Mouse (Mus musculus) heart, embryonic 14.5 days (tissue): Measurements from ENCODE around the gene Rasgrp1. TPM values are rescaled to one million over a fixed set of nuclear protein-coding genes. Genes with fewer than 3 reads are reported as not detected.
A peak's percentile ranks its signal among the peaks of the same experiment; 100 is the strongest.

Experiments used
- ATAC-seq: fragments of 200-750 bp; cut with Nextera tagmentation; 2 replicates; pipeline ENCODE4 v1.8.0; 2017; ENCODE audit warnings: low read depth, moderate TSS enrichment; ENCODE audit not compliant: insufficient number of reproducible peaks, insufficient read depth, low FRiP score
- H3K27ac ChIP-seq, 2 experiments: fragments of 200-500 bp in 1 of 2; fragments of 300-500 bp in 1 of 2; sonication (generic) in 1 of 2; replicated peaks in 1 of 2; 2 replicates each; pipeline ENCODE4 v1.5.1; 2012 to 2014; ENCODE audit warnings: low read depth in 2 of 2, low read length in 2 of 2, control low read depth in 1 of 2, mild to moderate bottlenecking in 1 of 2, mixed read lengths in 1 of 2; ENCODE audit not compliant: control insufficient read depth in 1 of 2, insufficient read depth in 1 of 2
- H3K27me3 ChIP-seq: fragments of 300-500 bp; sonication (generic); 2 replicates; pipeline ENCODE4 v1.6.1; 2014; ENCODE audit warnings: mild to moderate bottlenecking, low read length, control low read depth; ENCODE audit not compliant: control insufficient read depth, insufficient read depth
- H3K36me3 ChIP-seq: fragments of 300-500 bp; sonication (generic); 2 replicates; pipeline ENCODE4 v1.6.1; 2014; ENCODE audit warnings: mild to moderate bottlenecking, control low read depth, low read length, mixed read lengths; ENCODE audit not compliant: control insufficient read depth, insufficient read depth
- H3K4me1 ChIP-seq, 2 experiments: fragments of 200-500 bp in 1 of 2; fragments of 300-500 bp in 1 of 2; sonication (generic) in 1 of 2; 2 replicates each; pipeline ENCODE4 v1.6.1; 2012 to 2014; ENCODE audit warnings: low read length in 2 of 2, control low read depth in 1 of 2, mixed read lengths in 1 of 2; ENCODE audit not compliant: control insufficient read depth in 2 of 2, insufficient read depth in 2 of 2
- H3K4me2 ChIP-seq: fragments of 300-500 bp; sonication (generic); 2 replicates; pipeline ENCODE4 v1.6.1; 2014; ENCODE audit warnings: mild to moderate bottlenecking, low read length
- H3K4me3 ChIP-seq, 2 experiments: fragments of 200-500 bp in 1 of 2; fragments of 300-500 bp in 1 of 2; sonication (generic) in 1 of 2; 2 replicates each; pipeline ENCODE4 v1.5.1; 2012 to 2014; ENCODE audit warnings: low read length in 2 of 2, mild to moderate bottlenecking in 2 of 2, control low read depth in 1 of 2, low read depth in 1 of 2, moderate library complexity in 1 of 2; ENCODE audit not compliant: control insufficient read depth in 1 of 2, insufficient read depth in 1 of 2
- H3K9ac ChIP-seq: fragments of 300-500 bp; sonication (generic); 2 replicates; pipeline ENCODE4 v1.6.1; 2014; ENCODE audit warnings: mild to moderate bottlenecking, low read length
- H3K9me3 ChIP-seq: fragments of 300-500 bp; sonication (generic); 2 replicates; pipeline ENCODE4 v1.6.1; 2016; ENCODE audit warnings: low read length, control low read depth; ENCODE audit not compliant: control insufficient read depth
- WGBS: fragments of 180-500 bp; shearing (Covaris S2); extraction: QIAGEN DNeasy Blood & Tissue Kit; methylation state at CpG from one replicate; pipeline ENCODE4 v1.1.7; 2014; 5-methylcytosine and 5-hydroxymethylcytosine counted together
- polyA plus RNA-seq: library from polyadenylated mRNA; unstranded; fragments of >200 nt; fragmentation: Nextera tagmentation; extraction: Ambion mirVana; gene quantifications from 2 replicates; pipeline ENCODE4 v1.2.1, GENCODE M21; 2014

Rasgrp1 gene
- polyA plus RNA-seq, 1 experiment from 2014 or later = 0.18 TPM

GRCm38 (mm10) chr2:117342090-117342546 lies 683 bp downstream of the Rasgrp1 start:
- peaks cover 28% of the 10 kb centered on the region for H3K27me3 ChIP-seq

DNA sequence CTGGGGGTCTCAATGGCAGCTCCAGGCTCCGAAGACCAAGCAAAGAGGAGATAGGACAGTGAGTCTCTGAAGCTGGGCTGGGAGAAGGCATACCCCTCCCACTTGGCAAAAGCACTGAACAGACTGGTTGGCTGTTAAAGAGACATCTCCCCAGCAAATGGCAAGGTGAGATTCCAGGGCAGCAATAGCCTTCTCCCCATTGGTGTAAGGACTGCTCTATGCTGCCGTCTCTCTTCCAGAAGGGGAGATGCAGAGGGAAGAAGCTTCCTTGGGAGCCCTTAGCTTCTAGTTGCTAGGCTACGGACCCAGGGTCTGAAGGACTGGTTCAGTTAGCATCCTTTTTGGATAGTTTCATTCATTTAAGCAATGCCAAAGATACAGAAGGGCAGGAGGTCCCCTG lies 4.3 kb downstream of the Rasgrp1 start:
- Histone ChIP-seq H3K9me3 (no peaks in the 10 kb centered on the region), H3K9ac (no peak overlapping the region), H3K4me3 (no peak overlapping the region), H3K4me2 (no peak overlapping the region), H3K36me3 (no peaks in the 10 kb centered on the region), H3K27me3 (peaks cover 20% of the 10 kb centered on the region), H3K27ac (no peak overlapping the region), H3K4me1 (peaks cover 3 to 5% of the 10 kb centered on the region in 2 experiments; a peak in 1 of 4 replicates)
- WGBS = 44% methylated on average over 3 of the region's 3 CpGs
- no peak for ATAC-seq

More at GRCm38 (mm10) chr2:117342090-117342546, 683 bp downstream of the Rasgrp1 start:
- H3K27ac ChIP-seq = no peak overlapping the region
- peaks cover 3 to 5% of the 10 kb centered on the region in 2 experiments; a peak in 1 of 4 replicates for H3K4me1 ChIP-seq
- no peaks in the 10 kb centered on the region for H3K9me3 ChIP-seq
- no peaks in the 10 kb centered on the region for H3K36me3 ChIP-seq
- H3K4me2 ChIP-seq = peak overlapping the region; percentile 93
- under 1% methylated on average over 19 of the region's 19 CpGs for WGBS
- no peak for ATAC-seq
- peak overlapping the region; percentile 42; the same call in 1 of the 2 replicates for H3K9ac ChIP-seq
- H3K4me3 ChIP-seq = peak overlapping the region; percentile 49 to 51

GRCm38 (mm10) chr2:117337902-117338301 lies 4.9 kb downstream of the Rasgrp1 start:
- ATAC-seq = no peak
- Histone ChIP-seq H3K36me3 (no peaks in the 10 kb centered on the region), H3K27me3 (peaks cover 16% of the 10 kb centered on the region), H3K4me1 (peaks cover under 1 to 3% of the 10 kb centered on the region in 2 experiments; a peak in 1 of 4 replicates), H3K4me3 (no peak overlapping the region), H3K9ac (no peak overlapping the region), H3K27ac (no peak overlapping the region), H3K9me3 (no peaks in the 10 kb centered on the region), H3K4me2 (no peak overlapping the region)
- 92% methylated on average over 7 of the region's 7 CpGs for WGBS

DNA sequence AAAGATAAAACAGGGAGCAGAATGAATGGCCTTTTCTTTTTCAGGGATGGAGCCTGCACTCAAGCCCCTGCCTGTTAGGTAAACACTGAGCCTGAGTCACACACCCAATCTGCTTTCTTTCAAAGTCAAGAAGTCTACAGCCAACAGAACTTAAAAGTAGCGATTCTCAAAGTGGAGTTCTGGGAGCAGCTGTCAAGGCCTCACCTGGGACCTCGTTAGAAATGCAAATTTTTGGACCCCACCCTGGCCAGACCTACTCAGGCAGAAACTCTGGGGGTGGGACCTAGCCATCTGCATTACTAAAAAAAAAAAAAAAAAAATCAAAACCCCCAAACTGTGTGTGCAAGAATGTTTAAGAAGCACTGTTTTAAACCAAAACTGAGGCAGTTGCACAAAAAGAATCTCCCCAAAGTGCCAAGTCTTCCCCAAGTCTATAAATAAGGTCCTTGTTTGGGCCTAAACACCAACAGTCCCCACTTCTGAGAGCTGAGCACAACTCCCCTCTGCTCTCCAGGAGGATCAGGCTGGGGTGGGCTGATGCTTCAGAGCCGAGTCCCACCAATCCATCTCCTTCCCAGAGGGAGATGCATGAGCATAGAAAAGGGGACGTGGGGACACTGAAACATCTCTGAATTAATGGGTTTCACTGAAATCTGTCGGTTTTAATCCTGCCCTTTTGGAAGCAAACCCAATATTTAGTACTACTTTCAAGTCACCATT lies 5.7 kb downstream of the Rasgrp1 start:
- Histone ChIP-seq H3K4me2 (no peak overlapping the region), H3K9me3 (no peaks in the 10 kb centered on the region), H3K36me3 (no peaks in the 10 kb centered on the region), H3K27ac (no peak overlapping the region), H3K4me3 (no peak overlapping the region), H3K4me1 (peaks cover 0 to 3% of the 10 kb centered on the region in 2 experiments; a peak in 1 of 4 replicates), H3K9ac (no peak overlapping the region), H3K27me3 (peaks cover 15% of the 10 kb centered on the region)
- no peak for ATAC-seq
- 42% methylated on average over 5 of the region's 5 CpGs for whole genome bisulfite sequencing

DNA sequence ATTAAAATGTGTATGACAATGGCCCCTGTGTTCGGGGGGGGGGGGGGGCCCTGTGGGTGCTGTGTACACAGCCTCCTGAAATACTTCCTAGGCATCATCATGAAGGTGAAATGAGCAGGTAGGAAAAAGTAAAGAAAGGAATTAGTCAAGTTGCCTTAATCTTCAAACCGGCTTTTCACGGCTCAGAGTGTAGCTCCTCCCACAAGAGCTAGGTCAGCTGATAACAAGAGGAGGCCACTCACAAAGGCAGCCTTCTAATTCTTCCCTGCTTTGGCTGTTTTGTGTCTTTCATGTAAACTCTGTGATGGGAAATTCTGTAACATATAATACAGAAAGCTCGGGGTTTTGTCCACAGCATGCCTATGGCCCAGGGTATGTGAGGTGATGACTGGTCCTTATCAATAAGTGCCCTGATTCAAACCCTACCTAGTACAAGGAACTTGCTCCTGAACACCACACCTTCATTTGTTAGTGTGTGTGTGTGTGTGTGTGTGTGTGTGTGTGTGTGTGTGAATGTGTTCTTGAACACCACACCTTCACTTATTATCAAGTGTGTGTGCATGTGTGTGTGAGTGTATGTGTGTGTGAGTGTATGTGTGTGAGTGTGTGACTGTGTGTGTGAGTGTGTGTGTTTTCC lies 7.1 kb downstream of the Rasgrp1 start:
- Histone ChIP-seq H3K27me3 (peaks cover 4% of the 10 kb centered on the region; the same call in 1 of the 2 replicates), H3K4me1 (no peaks in the 10 kb centered on the region), H3K9ac (no peak overlapping the region), H3K27ac (no peak overlapping the region), H3K4me3 (no peak overlapping the region), H3K9me3 (no peaks in the 10 kb centered on the region), H3K4me2 (no peak overlapping the region), H3K36me3 (no peaks in the 10 kb centered on the region)
- no peak for ATAC-seq
- WGBS = 25% methylated on average over 4 of the region's 4 CpGs

DNA sequence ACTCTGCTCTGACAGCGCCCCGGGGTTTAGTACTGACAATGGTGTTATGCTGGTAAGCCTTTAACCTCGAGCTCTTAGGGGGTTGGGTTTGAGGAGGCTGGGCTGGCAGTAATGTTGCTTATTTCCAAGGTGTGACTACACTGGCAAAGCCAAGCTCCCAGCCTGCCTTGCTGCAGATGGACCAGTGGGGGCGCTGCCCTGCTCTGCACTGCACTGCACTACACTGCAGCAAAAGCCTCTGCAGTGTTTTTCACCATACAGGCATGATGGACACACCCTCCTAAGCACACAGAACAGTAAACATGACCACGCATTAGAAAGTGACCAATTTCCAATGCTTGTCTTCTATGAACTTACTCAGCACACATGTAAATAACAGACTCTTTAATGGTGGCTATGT lies 11.2 kb downstream of the Rasgrp1 start:
- no peak for ATAC-seq
- H3K9ac ChIP-seq = no peak overlapping the region
- H3K9me3 ChIP-seq = no peaks in the 10 kb centered on the region
- H3K27me3 ChIP-seq = no peaks in the 10 kb centered on the region
- no peak overlapping the region for H3K4me3 ChIP-seq
- no peaks in the 10 kb centered on the region for H3K36me3 ChIP-seq
- no peak overlapping the region for H3K27ac ChIP-seq
- WGBS = 54% methylated on average over 5 of the region's 5 CpGs
- no peak overlapping the region for H3K4me2 ChIP-seq
- H3K4me1 ChIP-seq = no peaks in the 10 kb centered on the region

- Histone ChIP-seq H3K4me3 (no peak overlapping the region), H3K4me2 (no peak overlapping the region), H3K27ac (no peak overlapping the region), H3K36me3 (no peaks in the 10 kb centered on the region), H3K27me3 (no peaks in the 10 kb centered on the region), H3K9me3 (no peaks in the 10 kb centered on the region), H3K9ac (no peak overlapping the region), H3K4me1 (no peaks in the 10 kb centered on the region)
- 71% methylated on average over 9 of the region's 9 CpGs for WGBS
- no peak for ATAC-seq
These were observed 14.1 kb downstream of the Rasgrp1 start for GRCm38 (mm10) chr2:117328521-117329285.
